Mouse (Mus musculus) heart, embryonic 14.5 days (tissue): ENCODE measurements around the gene Tcp10a. TPM values are rescaled to one million over a fixed set of nuclear protein-coding genes. Genes with fewer than 3 reads are reported as not detected.
"Not testable (repeated sequence)": the region's sequence is repeated elsewhere in the genome, so short reads cannot be mapped to it uniquely, and the experiment has no call there.

Source experiments
- ATAC-seq: fragments of 200-750 bp; cut with Nextera tagmentation; 2 replicates; pipeline ENCODE4 v1.8.0; 2017; ENCODE audit warnings: low read depth, moderate TSS enrichment; ENCODE audit not compliant: insufficient number of reproducible peaks, insufficient read depth, low FRiP score
- H3K27ac ChIP-seq, 2 experiments: fragments of 200-500 bp in 1 of 2; fragments of 300-500 bp in 1 of 2; sonication (generic) in 1 of 2; replicated peaks in 1 of 2; 2 replicates each; pipeline ENCODE4 v1.5.1; 2012 to 2014; ENCODE audit warnings: low read depth in 2 of 2, low read length in 2 of 2, control low read depth in 1 of 2, mild to moderate bottlenecking in 1 of 2, mixed read lengths in 1 of 2; ENCODE audit not compliant: control insufficient read depth in 1 of 2, insufficient read depth in 1 of 2
- H3K27me3 ChIP-seq: fragments of 300-500 bp; sonication (generic); 2 replicates; pipeline ENCODE4 v1.6.1; 2014; ENCODE audit warnings: mild to moderate bottlenecking, low read length, control low read depth; ENCODE audit not compliant: control insufficient read depth, insufficient read depth
- H3K36me3 ChIP-seq: fragments of 300-500 bp; sonication (generic); 2 replicates; pipeline ENCODE4 v1.6.1; 2014; ENCODE audit warnings: mild to moderate bottlenecking, control low read depth, low read length, mixed read lengths; ENCODE audit not compliant: control insufficient read depth, insufficient read depth
- H3K4me1 ChIP-seq, 2 experiments: fragments of 200-500 bp in 1 of 2; fragments of 300-500 bp in 1 of 2; sonication (generic) in 1 of 2; 2 replicates each; pipeline ENCODE4 v1.6.1; 2012 to 2014; ENCODE audit warnings: low read length in 2 of 2, control low read depth in 1 of 2, mixed read lengths in 1 of 2; ENCODE audit not compliant: control insufficient read depth in 2 of 2, insufficient read depth in 2 of 2
- H3K4me2 ChIP-seq: fragments of 300-500 bp; sonication (generic); 2 replicates; pipeline ENCODE4 v1.6.1; 2014; ENCODE audit warnings: mild to moderate bottlenecking, low read length
- H3K4me3 ChIP-seq, 2 experiments: fragments of 200-500 bp in 1 of 2; fragments of 300-500 bp in 1 of 2; sonication (generic) in 1 of 2; 2 replicates each; pipeline ENCODE4 v1.5.1; 2012 to 2014; ENCODE audit warnings: low read length in 2 of 2, mild to moderate bottlenecking in 2 of 2, control low read depth in 1 of 2, low read depth in 1 of 2, moderate library complexity in 1 of 2; ENCODE audit not compliant: control insufficient read depth in 1 of 2, insufficient read depth in 1 of 2
- H3K9ac ChIP-seq: fragments of 300-500 bp; sonication (generic); 2 replicates; pipeline ENCODE4 v1.6.1; 2014; ENCODE audit warnings: mild to moderate bottlenecking, low read length
- H3K9me3 ChIP-seq: fragments of 300-500 bp; sonication (generic); 2 replicates; pipeline ENCODE4 v1.6.1; 2016; ENCODE audit warnings: low read length, control low read depth; ENCODE audit not compliant: control insufficient read depth
- WGBS: fragments of 180-500 bp; shearing (Covaris S2); extraction: QIAGEN DNeasy Blood & Tissue Kit; methylation state at CpG from one replicate; pipeline ENCODE4 v1.1.7; 2014; 5-methylcytosine and 5-hydroxymethylcytosine counted together
- polyA plus RNA-seq: library from polyadenylated mRNA; unstranded; fragments of >200 nt; fragmentation: Nextera tagmentation; extraction: Ambion mirVana; gene quantifications from 2 replicates; pipeline ENCODE4 v1.2.1, GENCODE M21; 2014

Gene Tcp10a
- polyA plus RNA-seq, 1 experiment from 2014 or later, result 0.14 TPM

DNA sequence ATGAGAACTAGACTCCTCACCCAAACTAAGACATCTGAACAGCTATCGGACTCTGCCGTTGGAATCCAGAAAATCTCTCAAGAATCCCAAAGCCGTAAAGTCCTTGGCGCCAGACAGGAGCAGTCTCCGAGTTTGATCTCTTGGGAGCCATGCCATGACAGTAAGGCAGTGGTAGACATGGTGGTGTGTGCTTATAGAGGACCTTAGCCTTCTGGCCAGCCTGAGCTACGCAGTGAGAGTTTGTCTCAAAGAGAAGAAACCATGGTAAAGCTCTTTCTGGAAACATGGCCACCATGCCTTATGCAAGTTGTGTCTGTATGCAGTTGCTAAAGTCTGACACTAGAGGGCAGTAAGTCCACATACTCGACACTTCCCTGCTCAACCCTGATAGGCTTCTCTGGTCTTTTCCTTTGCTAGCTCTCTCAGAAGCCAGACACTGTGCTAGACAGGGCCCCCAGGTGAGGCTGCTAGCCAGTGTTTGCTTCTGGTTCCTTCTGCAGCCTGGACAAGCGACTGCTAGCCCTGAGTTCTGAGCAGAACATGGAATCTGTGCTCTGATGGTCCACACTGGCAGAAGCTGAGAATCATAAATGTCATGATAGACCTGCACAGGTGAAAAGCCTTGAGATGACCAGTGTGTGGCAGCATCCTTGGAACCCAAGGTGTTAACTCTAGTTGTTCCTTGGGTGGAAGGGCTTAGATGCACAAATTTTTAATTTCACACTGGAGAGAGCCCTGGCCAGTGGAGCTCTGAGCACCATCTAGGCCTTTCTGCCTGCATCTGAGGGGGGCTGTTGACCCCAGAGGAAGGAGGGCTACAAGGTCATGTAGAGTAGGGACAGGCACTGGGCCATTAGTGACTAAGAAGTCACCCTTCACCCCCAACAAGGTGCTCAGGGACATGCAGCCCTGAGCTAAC lies 17.9 kb upstream of the Tcp10a start:
- H3K36me3 ChIP-seq, H3K4me3 ChIP-seq, H3K27ac ChIP-seq, H3K4me2 ChIP-seq, H3K9ac ChIP-seq, H3K4me1 ChIP-seq, H3K9me3 ChIP-seq, H3K27me3 ChIP-seq: not testable (repeated sequence)
- WGBS, result 49% methylated on average over 8 of the region's 8 CpGs
- peak; percentile 49; the same call in 1 of the 2 replicates for ATAC-seq

DNA sequence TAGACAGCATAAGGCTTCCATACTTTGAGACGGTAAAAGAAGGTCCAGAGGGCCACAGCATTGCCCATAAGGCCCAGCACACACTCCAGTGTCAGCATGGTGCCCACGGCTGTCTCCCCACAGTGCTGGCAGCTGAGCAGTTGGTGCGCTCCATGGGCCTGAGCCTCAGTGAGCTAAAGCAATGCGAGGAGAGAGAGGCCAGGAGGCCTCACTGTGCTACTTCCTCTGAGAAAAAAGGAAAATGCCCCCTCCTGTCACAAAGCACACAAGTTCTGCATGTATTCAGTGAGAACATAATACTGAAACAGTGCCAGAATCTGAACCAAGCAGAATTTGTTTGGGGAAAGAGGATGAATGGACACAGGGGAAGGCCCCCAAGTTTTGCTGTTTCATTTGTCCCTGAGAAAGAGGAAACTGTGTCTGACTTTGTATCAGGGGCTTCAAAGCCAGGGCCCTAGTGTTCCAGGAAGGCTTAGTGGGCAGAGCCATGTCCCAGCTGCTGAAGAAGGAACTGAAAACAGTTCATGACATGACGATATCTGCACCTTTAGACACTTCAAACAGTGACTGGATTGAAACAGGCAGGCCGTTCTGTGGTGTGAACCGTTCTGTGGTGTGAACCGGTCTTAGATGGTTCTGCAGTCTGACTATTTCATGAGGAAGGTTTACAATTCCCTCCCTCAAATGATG lies 8.6 kb upstream of the Tcp10a start:
- ATAC-seq, result not testable (repeated sequence)

DNA sequence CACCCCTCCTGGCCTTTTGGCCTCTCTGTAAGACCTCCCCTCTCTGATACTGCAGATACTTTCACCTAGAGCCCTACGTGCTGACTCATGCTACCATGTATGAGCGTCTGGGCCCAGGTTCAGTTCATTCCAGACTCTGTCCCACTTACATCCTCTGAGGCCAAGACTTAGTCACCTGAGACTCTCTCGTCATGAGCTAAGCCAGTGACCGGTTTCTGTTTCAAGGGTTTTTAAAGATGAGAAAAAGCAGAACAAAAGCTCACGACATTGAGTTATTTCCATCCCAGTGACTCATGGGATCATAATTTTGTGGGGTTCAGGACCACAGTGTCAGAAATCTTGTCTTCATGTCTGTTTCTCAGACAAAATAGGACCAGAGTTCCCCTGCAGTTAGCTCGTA lies 4.7 kb upstream of the Tcp10a start:
- H3K36me3 ChIP-seq, H3K4me1 ChIP-seq, H3K4me3 ChIP-seq, H3K27me3 ChIP-seq, H3K27ac ChIP-seq, H3K9me3 ChIP-seq, H3K4me2 ChIP-seq, H3K9ac ChIP-seq, ATAC-seq: not testable (repeated sequence)
- 56% methylated on average over 6 of the region's 6 CpGs for WGBS

More for the DNA sequence above, 8.6 kb upstream of the Tcp10a start:
- not testable (repeated sequence) for H3K27me3 ChIP-seq, H3K36me3 ChIP-seq, H3K9me3 ChIP-seq, H3K4me1 ChIP-seq, H3K9ac ChIP-seq, H3K4me2 ChIP-seq, H3K4me3 ChIP-seq, H3K27ac ChIP-seq
- WGBS, result 61% methylated on average over 6 of the region's 8 CpGs

DNA sequence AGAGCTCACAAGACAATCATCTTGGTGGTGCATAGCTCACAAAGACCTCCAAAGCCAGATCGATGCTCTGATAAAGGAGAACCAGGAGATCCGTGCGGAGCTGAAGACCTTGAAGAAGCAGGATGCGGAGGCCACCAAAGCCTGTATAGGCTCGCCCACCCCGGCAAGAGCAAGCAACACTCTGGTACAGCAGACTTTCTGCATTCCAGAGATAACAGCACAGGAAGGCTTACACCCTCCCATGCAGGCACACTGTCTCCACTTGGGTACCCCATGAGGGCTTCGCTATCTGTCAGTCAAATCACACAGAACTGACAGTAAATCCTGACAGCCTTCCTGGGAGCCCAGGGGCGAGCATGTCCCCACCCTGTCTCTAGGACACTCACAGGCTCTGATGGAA lies 2.0 kb downstream of the Tcp10a start:
- H3K4me1 ChIP-seq, H3K4me3 ChIP-seq, H3K36me3 ChIP-seq, H3K4me2 ChIP-seq, H3K9me3 ChIP-seq, H3K9ac ChIP-seq, H3K27me3 ChIP-seq, H3K27ac ChIP-seq: not testable (repeated sequence)
- WGBS, result 24% methylated on average over 3 of the region's 8 CpGs
- ATAC-seq, result 0 out of 2 replicates have a peak, but pooled peaks have one; percentile 21

DNA sequence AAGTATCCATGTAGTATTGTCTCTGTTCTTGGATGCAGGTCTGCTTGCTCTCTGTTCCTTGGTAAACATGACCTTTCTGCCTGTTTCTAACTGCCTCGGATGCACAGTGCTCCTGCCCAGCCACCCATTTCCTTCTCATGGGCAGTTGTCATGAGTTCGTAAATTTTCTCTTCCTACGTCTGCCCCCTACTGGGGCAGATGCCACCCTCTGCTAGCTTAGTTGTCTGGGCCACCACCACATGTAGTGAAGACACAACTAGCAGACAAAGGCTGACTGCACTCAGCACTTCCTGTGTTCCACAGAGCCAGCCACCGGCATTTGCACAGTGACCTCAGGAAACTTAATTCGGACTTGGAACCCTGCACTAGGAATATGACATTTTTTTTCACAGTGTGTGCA lies 8.3 kb downstream of the Tcp10a start:
- H3K27ac ChIP-seq, ATAC-seq, H3K27me3 ChIP-seq, H3K36me3 ChIP-seq, H3K9ac ChIP-seq, H3K9me3 ChIP-seq, H3K4me3 ChIP-seq, H3K4me1 ChIP-seq, H3K4me2 ChIP-seq: not testable (repeated sequence)
- WGBS, result 86% methylated on average over 2 of the region's 5 CpGs

DNA sequence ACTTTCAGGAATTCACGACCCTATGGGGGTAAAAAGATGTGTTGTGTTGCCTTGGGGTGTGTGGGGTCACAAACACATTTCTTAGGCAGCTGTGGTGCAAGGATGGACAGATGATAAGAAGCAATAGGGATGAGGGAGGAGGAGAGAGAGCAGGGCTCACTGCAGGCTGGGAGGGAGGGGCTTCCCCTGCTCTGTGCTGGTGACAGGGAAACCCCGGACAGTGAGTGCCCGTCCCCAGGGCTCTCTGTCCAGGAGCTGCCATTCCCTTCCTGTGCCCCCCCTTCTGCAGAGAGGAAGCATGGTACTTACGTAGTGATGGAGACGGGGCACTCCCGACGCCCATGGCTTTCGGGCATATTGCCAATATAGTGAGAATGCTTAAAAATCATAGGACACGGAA lies 12.9 kb downstream of the Tcp10a start:
- H3K9me3 ChIP-seq, ATAC-seq, H3K27me3 ChIP-seq, H3K27ac ChIP-seq, H3K9ac ChIP-seq, H3K4me2 ChIP-seq, H3K36me3 ChIP-seq, H3K4me3 ChIP-seq, H3K4me1 ChIP-seq: not testable (repeated sequence)
- WGBS, result 70% methylated on average over 7 of the region's 9 CpGs

DNA sequence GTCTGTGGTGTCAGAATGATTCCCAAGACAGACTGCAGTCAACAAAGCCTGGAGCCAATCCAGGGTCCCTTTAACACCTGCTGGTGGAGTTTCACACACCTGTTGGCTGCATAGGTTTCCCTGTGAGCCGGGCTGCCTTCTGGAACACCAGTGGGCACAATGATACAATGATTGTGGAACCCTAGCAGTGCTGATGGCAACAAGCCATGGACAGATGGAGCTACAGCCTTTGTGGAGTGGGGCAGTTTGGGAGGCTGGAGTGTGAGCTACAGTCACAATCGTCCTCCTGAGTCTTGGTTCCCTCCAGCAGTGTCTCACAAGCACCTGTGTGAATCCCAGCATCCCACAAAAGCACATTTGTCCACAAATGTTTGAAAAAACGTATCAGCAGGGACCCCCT lies 24.3 kb downstream of the Tcp10a start:
- not testable (repeated sequence) for H3K9ac ChIP-seq, ATAC-seq, H3K4me1 ChIP-seq, H3K27me3 ChIP-seq, H3K36me3 ChIP-seq, H3K9me3 ChIP-seq, H3K4me3 ChIP-seq, H3K27ac ChIP-seq, H3K4me2 ChIP-seq
- WGBS, result 81% methylated on average over 1 of the region's 3 CpGs
